Mouse (Mus musculus) erythroblast, embryonic 14.5 days (primary cell): ENCODE results near the gene Map3k10.

ENCODE experiments used
- GATA1 ChIP-seq: IDR thresholded peaks from 2 replicates; pipeline ENCODE4 v1.6.1; 2012; ENCODE audit warnings: low read length, inconsistent platforms, mixed read lengths
- TAL1 ChIP-seq: IDR thresholded peaks from 3 replicates; pipeline ENCODE4 v1.6.1; 2012; ENCODE audit warnings: low read length, inconsistent platforms, mixed read lengths

GRCm38 (mm10) chr7:27674522-27675221, at the start of gene Map3k10:
- TF ChIP-seq TAL1 (no peak), GATA1 (no peak)
